In genomic region chr1:34896898-34897297, GRCm38 (mm10) we compare ENCODE assay signal across 8 mouse cellular contexts. TPM values are rescaled to one million over a fixed set of nuclear protein-coding genes. Genes with fewer than 3 reads are reported as not detected.
DNase-seq lines count a peak whose midpoint lies in the region; ATAC-seq and TF ChIP-seq lines count a peak whose summit lies in the region.

No protein-coding gene starts in this region.

- DNase-seq in cerebellum, adult 11 months = peak; percentile 40
- no peak for DNase-seq in testis, postnatal 14 days (ENCODE audit: low spot score)
- peak; percentile 62 for DNase-seq in cerebellum, adult 9-10 months
- peak; percentile 39 to 70 for DNase-seq in heart, postnatal 36 days
- peak; percentile 48 for DNase-seq in limb, embryonic 10.5 days (ENCODE audit: low spot score)
- peak; percentile 45 for DNase-seq in retina, postnatal 7 days (ENCODE audit: low read depth, low spot score)

- peak; percentile 31; the same call in 1 of the 2 replicates for TF ChIP-seq CTCF in testis, adult 2 months (IDR thresholded peaks at IDR 0.05; ENCODE audit: control insufficient read depth, insufficient read depth, insufficient replicate concordance, low read depth, low read length)

- no peaks in the 10 kb centered on the region for H3K4me1 ChIP-seq in testis, adult 2 months (ENCODE audit: control insufficient read depth, insufficient read depth, low read length)
- no peaks in the 10 kb centered on the region for H3K4me1 ChIP-seq in limb, embryonic 10.5 days

- no peaks in the 10 kb centered on the region for H3K9me3 ChIP-seq in limb, embryonic 10.5 days (replicated peaks)

- H3K27ac ChIP-seq in testis, adult 2 months (ENCODE audit: control insufficient read depth, insufficient read depth, low read depth, low read length) = no peak overlapping the region
- no peak overlapping the region for H3K27ac ChIP-seq in limb, embryonic 10.5 days

- intact Hi-C loops in heart, postnatal 36 days (cut with DNase I) = loop anchor here (1.0 to 10.0 kb wide), 3 partner anchors 159 to 1238 kb away; no protein-coding TSS in a partner anchor

- WGBS in limb, embryonic 10.5 days = 65% methylated on average over 4 of the region's 4 CpGs

- ATAC-seq in cerebellum, adult (ENCODE audit: insufficient number of reproducible peaks, low FRiP score, low TSS enrichment) = no peak

- no peak overlapping the region for H3K4me3 ChIP-seq in testis, adult 2 months (ENCODE audit: control insufficient read depth, low read depth, low read length)
- H3K4me3 ChIP-seq in limb, embryonic 10.5 days = no peak overlapping the region

- TF ChIP-seq POLR2A in testis, adult 2 months (IDR thresholded peaks at IDR 0.05; ENCODE audit: control insufficient read depth, low read depth, low read length) = no peak

- no peaks in the 10 kb centered on the region for H3K27me3 ChIP-seq in testis, adult 2 months (ENCODE audit: control insufficient read depth, insufficient read depth, low read length)
- H3K27me3 ChIP-seq in limb, embryonic 10.5 days (ENCODE audit: low read depth, poor library complexity, severe bottlenecking) = no peaks in the 10 kb centered on the region

- no peaks in the 10 kb centered on the region for H3K36me3 ChIP-seq in testis, adult 2 months (ENCODE audit: control insufficient read depth, insufficient read depth, low read length)
- no peaks in the 10 kb centered on the region for H3K36me3 ChIP-seq in limb, embryonic 10.5 days

RNA-seq across cellular contexts. Expression of gene Plekhb2, which starts 47.1 kb away (rescaled TPM):
- polyA plus RNA-seq in testis, adult 2 months (2012; rRNA removed) = 12.7 TPM in 2 replicates
- 100 to 1,000 TPM; 102 to 117 TPM for total RNA-seq in heart, postnatal 36 days (2021)
- polyA plus RNA-seq in limb, embryonic 10.5 days (2016; fragmentation: Nextera tagmentation; extraction: Ambion mirVana) = 19.0 and 19.2 TPM in 2 replicates

RNA-seq across cellular contexts. Expression of gene Fam168b, which starts 54.0 kb away (rescaled TPM):
- 59.1 and 70.5 TPM in 2 replicates for polyA plus RNA-seq in testis, adult 2 months (2012; rRNA removed)
- 10 to 100 TPM; 41.8 to 45.3 TPM for total RNA-seq in heart, postnatal 36 days (2021)
- 119 and 135 TPM in 2 replicates for polyA plus RNA-seq in limb, embryonic 10.5 days (2016; fragmentation: Nextera tagmentation; extraction: Ambion mirVana)
